Mouse (Mus musculus): ENCODE measurements around the gene Kiss1r. TPM values are rescaled to one million over a fixed set of nuclear protein-coding genes. Genes with fewer than 3 reads are reported as not detected.
"Not testable (repeated sequence)": the region's sequence is repeated elsewhere in the genome, so short reads cannot be mapped to it uniquely, and the experiment has no call there.

Kiss1r gene
- polyA plus RNA-seq, 1 experiment from 2014 or later = 3.7 TPM

DNA sequence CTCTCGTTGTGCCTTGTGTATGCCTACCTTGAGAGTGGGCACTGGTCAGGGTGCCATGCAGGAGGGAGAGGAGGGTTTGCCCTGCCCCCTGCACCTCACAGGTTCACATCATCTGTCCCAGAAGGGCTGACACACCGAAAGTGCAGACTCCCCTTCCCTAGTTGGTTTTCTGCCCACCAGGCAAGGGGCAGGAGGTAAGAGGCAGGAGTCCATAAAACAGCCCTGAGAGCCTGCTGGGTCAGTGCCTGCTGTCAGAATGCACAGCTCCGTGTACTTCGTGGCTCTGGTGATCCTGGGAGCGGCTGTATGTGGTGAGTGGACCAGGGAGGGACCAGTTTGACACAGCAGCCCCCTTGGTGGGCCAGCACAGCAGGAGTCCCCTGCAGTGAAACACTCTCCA lies 26.1 kb upstream of the Kiss1r start, which contains the start of gene Cfd:
Cfd (plus strand) TSS at position 184 of the 400 bp plus-strand sequence.
- Histone ChIP-seq H3K27me3 (replicated peaks; ENCODE audit: control insufficient read depth, insufficient read depth, low read length) (no peaks in the 10 kb centered on the region), H3K36me3 (ENCODE audit: control insufficient read depth, insufficient read depth, low read length) (peaks cover 8% of the 10 kb centered on the region), H3K4me3 (ENCODE audit: low read length) (no peak within 1 kb of the TSS), H3K9me3 (ENCODE audit: control insufficient read depth, low read length) (no peaks in the 10 kb centered on the region), H3K4me2 (ENCODE audit: low read length) (no peak within 1 kb of the TSS), H3K27ac (ENCODE audit: low read depth, low read length) (no peak within 1 kb of the TSS), H3K9ac (ENCODE audit: low read depth, low read length) (no peak within 1 kb of the TSS), H3K4me1 (ENCODE audit: control insufficient read depth, insufficient read depth, low read depth, low read length) (no peaks in the 10 kb centered on the region)
- WGBS = 47% methylated on average over 5 of the region's 5 CpGs
- no peak for ATAC-seq

DNA sequence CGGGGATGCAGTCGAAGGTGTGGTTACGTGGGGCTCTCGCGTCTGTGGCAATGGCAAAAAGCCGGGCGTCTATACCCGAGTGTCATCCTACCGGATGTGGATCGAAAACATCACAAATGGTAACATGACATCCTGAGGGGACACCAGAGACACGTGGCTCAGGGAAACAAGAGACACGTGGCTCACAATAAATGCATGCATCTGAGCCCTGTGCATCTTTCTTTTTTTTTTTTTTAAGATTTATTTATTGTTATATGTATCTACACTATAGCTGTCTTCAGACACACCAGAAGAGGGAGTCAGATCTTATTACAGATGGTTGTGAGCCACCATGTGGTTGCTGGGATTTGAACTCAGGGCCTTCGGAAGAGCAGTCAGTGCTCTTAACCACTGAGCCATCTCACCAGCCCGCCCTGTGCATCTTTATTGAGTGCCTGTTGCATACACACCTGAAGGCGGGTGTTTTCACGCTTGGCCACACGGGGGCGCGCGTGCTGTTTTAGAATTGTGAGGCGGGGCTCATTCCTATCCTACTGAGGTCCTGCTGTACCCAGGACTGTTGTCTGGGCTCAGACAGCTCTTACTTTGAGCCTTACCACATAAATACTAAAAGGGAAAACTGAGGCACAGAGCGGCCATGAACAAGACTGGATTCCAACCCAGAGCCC lies 24.2 kb upstream of the Kiss1r start:
- H3K4me1 ChIP-seq (ENCODE audit: control insufficient read depth, insufficient read depth, low read depth, low read length); H3K27ac ChIP-seq (ENCODE audit: low read depth, low read length); H3K4me2 ChIP-seq (ENCODE audit: low read length); H3K9me3 ChIP-seq (ENCODE audit: control insufficient read depth, low read length); H3K27me3 ChIP-seq (replicated peaks; ENCODE audit: control insufficient read depth, insufficient read depth, low read length); H3K4me3 ChIP-seq (ENCODE audit: low read length); H3K9ac ChIP-seq (ENCODE audit: low read depth, low read length): not testable (repeated sequence)
- ATAC-seq = peak; percentile 63
- WGBS = 41% methylated on average over 22 of the region's 22 CpGs
- H3K36me3 ChIP-seq (ENCODE audit: control insufficient read depth, insufficient read depth, low read length) = peaks cover 18% of the 10 kb centered on the region

DNA sequence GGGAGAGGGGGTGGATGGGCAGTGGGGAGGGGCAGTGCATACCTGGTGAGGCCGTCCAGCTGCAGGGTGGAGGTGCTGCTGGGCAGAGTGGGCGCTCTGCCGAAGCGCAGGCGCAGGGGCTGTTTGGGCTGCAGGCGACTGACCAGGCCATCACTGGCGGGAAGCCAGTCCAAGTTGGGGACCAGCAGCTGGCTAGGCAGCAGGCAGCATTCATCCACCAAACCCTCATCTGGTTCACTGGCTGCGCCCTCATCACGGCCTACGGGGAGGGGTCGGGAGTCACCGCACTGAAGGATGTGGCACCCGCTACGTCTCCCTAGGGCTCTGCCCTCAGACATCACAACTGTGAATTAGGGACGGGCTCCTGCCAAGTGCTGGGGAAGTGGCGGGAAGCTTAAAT lies 20.5 kb upstream of the Kiss1r start:
- Histone ChIP-seq H3K27ac (ENCODE audit: low read depth, low read length) (no peak overlapping the region), H3K4me2 (ENCODE audit: low read length) (no peak overlapping the region), H3K9me3 (ENCODE audit: control insufficient read depth, low read length) (no peaks in the 10 kb centered on the region), H3K36me3 (ENCODE audit: control insufficient read depth, insufficient read depth, low read length) (peaks cover 25% of the 10 kb centered on the region), H3K9ac (ENCODE audit: low read depth, low read length) (no peak overlapping the region), H3K4me3 (ENCODE audit: low read length) (no peak overlapping the region), H3K27me3 (replicated peaks; ENCODE audit: control insufficient read depth, insufficient read depth, low read length) (no peaks in the 10 kb centered on the region; the same call in 1 of the 2 replicates), H3K4me1 (ENCODE audit: control insufficient read depth, insufficient read depth, low read depth, low read length) (peaks cover 8% of the 10 kb centered on the region)
- no peak for ATAC-seq
- WGBS = 87% methylated on average over 16 of the region's 16 CpGs

DNA sequence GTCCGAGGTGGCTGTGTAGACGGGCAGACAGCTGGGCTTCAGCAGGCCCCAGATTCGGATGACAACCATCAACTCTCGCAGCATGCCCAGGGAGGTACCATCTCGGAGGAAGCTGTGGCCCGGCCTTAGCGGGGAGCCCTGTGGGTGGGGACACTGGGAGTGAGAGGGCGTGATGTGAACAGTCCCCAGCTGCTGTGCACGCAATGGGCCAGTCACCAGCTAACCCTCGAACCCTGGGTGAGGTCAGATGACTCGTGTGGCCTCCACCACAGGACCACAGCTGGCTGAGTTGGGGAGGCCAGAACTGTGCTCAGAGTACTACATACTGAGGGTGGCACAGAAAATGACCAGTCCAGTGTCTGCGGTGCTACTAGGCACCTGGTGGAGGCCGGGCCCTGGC lies 20.0 kb upstream of the Kiss1r start:
- WGBS = 87% methylated on average over 13 of the region's 13 CpGs
- ATAC-seq = no peak
- Histone ChIP-seq H3K27ac (ENCODE audit: low read depth, low read length) (no peak overlapping the region), H3K9ac (ENCODE audit: low read depth, low read length) (no peak overlapping the region), H3K4me2 (ENCODE audit: low read length) (no peak overlapping the region), H3K36me3 (ENCODE audit: control insufficient read depth, insufficient read depth, low read length) (peaks cover 25% of the 10 kb centered on the region), H3K9me3 (ENCODE audit: control insufficient read depth, low read length) (no peaks in the 10 kb centered on the region), H3K4me1 (ENCODE audit: control insufficient read depth, insufficient read depth, low read depth, low read length) (peaks cover 10% of the 10 kb centered on the region), H3K27me3 (replicated peaks; ENCODE audit: control insufficient read depth, insufficient read depth, low read length) (no peaks in the 10 kb centered on the region; the same call in 1 of the 2 replicates), H3K4me3 (ENCODE audit: low read length) (no peak overlapping the region)

DNA sequence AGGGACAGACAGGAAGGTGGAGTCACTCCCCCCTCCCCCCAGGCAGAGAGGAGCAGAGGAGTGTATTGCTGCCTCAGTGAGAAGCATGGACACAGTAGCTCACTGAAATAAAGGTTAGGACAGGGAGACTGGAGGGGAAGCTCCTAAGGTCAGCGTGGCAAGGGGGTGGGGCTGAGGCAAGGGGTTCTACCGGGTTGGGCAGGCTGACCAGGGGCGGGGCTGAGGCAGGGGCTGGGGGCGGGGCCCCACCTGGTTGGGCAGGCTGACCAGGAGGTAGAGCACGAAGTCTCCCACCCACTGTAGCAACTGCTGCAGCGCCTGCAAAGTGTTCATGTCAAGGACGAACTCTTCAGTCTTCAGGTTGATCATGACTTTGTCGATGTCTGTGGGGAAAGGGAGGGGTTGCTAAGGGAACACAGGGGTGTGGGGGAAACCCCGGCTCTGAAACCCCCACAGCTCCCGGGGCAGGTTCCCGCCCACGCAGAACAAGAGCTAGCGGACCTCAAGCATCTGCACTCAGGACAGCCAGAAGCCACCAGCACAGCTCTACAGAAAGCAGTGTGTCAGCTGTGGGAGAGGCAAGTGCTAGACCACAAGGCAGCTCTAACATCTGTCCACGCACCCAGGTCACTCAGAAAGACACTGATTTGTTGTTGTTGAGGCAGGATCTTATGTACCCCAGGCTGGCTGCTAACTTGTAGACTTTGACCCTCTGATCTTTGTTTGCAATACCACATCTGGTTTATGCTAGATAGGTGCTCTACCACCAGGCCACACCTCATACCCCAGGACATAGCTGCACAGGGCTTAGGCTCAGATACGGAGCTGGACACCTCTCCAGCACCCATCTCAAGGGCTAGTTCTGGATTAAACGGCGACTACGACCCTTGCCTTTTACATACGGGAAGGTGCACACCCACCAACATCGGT lies 19.2 kb upstream of the Kiss1r start:
- ATAC-seq = no peak
- WGBS = 57% methylated on average over 20 of the region's 20 CpGs
- Histone ChIP-seq H3K4me1 (ENCODE audit: control insufficient read depth, insufficient read depth, low read depth, low read length) (peaks cover 10% of the 10 kb centered on the region), H3K4me2 (ENCODE audit: low read length) (no peak overlapping the region), H3K27ac (ENCODE audit: low read depth, low read length) (no peak overlapping the region), H3K9ac (ENCODE audit: low read depth, low read length) (no peak overlapping the region), H3K4me3 (ENCODE audit: low read length) (no peak overlapping the region), H3K9me3 (ENCODE audit: control insufficient read depth, low read length) (no peaks in the 10 kb centered on the region), H3K36me3 (ENCODE audit: control insufficient read depth, insufficient read depth, low read length) (peaks cover 25% of the 10 kb centered on the region), H3K27me3 (replicated peaks; ENCODE audit: control insufficient read depth, insufficient read depth, low read length) (no peaks in the 10 kb centered on the region; the same call in 1 of the 2 replicates)

DNA sequence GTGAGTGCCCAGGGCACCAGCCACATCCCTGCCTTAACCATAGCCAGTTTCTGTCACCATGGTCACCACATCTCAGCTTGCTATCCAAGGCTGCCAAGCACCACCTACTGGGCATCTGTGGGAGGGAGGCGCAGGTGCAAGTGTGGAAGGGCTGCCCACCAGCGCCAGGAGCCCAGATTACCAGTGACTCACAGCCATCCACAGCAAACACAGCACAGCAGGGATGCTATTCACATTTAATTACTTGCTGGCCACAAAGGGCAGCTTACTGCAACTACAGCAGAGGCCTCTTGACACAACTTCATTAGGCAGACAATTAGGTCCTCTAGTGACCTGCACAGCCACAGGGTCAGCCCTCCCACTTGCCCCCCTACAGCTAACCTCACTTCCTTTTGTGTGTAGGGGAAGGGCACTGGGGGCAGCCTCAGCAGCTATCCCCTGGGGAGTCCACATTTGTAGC lies 15.8 kb upstream of the Kiss1r start:
- H3K4me3 ChIP-seq (ENCODE audit: low read length) = no peak overlapping the region
- WGBS = 10% methylated on average over 2 of the region's 2 CpGs
- peaks cover 10% of the 10 kb centered on the region for H3K4me1 ChIP-seq (ENCODE audit: control insufficient read depth, insufficient read depth, low read depth, low read length)
- H3K27me3 ChIP-seq (replicated peaks; ENCODE audit: control insufficient read depth, insufficient read depth, low read length) = no peaks in the 10 kb centered on the region; the same call in 1 of the 2 replicates
- peak; percentile 51; the same call in 1 of the 2 replicates for ATAC-seq
- H3K27ac ChIP-seq (ENCODE audit: low read depth, low read length) = no peak overlapping the region
- no peak overlapping the region for H3K4me2 ChIP-seq (ENCODE audit: low read length)
- H3K36me3 ChIP-seq (ENCODE audit: control insufficient read depth, insufficient read depth, low read length) = peaks cover 27% of the 10 kb centered on the region
- H3K9ac ChIP-seq (ENCODE audit: low read depth, low read length) = peak overlapping the region; percentile 43; the same call in 1 of the 2 replicates
- H3K9me3 ChIP-seq (ENCODE audit: control insufficient read depth, low read length) = no peaks in the 10 kb centered on the region

DNA sequence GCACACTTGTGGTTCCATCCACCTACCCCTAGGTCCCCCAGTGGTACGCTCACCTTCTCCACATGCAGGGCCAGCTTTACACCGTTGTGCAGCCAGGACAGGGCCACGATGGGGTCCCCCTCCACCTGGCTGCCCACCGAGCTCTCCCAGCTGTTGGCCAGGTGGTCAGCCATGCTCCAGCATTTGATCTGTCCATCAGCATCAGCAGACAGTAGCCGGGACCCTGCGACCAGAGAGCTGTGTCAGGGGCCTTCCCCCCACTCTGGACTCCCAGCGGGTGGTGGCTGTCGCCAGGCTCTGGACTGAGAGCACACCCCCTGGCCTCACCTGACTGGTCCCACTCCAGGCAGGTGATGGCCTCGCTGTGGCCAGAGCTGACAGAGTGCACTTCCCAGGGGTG lies 10.1 kb upstream of the Kiss1r start:
- no peaks in the 10 kb centered on the region for H3K27me3 ChIP-seq (replicated peaks; ENCODE audit: control insufficient read depth, insufficient read depth, low read length)
- H3K9ac ChIP-seq (ENCODE audit: low read depth, low read length) = no peak overlapping the region
- H3K36me3 ChIP-seq (ENCODE audit: control insufficient read depth, insufficient read depth, low read length) = peaks cover 21% of the 10 kb centered on the region
- no peaks in the 10 kb centered on the region for H3K9me3 ChIP-seq (ENCODE audit: control insufficient read depth, low read length)
- no peak overlapping the region for H3K4me2 ChIP-seq (ENCODE audit: low read length)
- H3K27ac ChIP-seq (ENCODE audit: low read depth, low read length) = no peak overlapping the region
- H3K4me3 ChIP-seq (ENCODE audit: low read length) = no peak overlapping the region
- H3K4me1 ChIP-seq (ENCODE audit: control insufficient read depth, insufficient read depth, low read depth, low read length) = peaks cover 6% of the 10 kb centered on the region
- 89% methylated on average over 8 of the region's 9 CpGs for WGBS
- no peak for ATAC-seq

DNA sequence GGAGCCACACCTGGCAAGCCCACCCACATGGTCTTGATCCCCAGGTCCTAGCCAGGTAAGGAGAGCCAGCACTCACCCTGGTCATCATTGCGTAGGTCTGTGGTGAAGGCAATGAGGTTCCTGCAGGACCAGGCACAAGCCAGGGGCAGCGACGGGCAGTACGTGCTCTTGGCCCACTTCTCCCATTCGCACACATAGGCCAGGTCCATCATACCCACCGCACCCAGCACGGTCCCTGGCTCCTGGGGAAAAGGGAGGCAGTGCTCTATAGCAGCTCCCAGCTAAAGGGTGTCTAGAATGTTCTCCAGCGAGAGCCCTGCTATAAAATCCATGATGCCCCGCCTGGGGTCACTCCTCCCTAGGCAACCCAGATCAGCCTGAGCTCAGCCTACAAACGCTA lies 9.4 kb upstream of the Kiss1r start:
- Histone ChIP-seq H3K27me3 (replicated peaks; ENCODE audit: control insufficient read depth, insufficient read depth, low read length) (no peaks in the 10 kb centered on the region), H3K4me1 (ENCODE audit: control insufficient read depth, insufficient read depth, low read depth, low read length) (peaks cover 6% of the 10 kb centered on the region), H3K4me2 (ENCODE audit: low read length) (no peak overlapping the region), H3K36me3 (ENCODE audit: control insufficient read depth, insufficient read depth, low read length) (peaks cover 23% of the 10 kb centered on the region), H3K27ac (ENCODE audit: low read depth, low read length) (no peak overlapping the region), H3K4me3 (ENCODE audit: low read length) (no peak overlapping the region), H3K9me3 (ENCODE audit: control insufficient read depth, low read length) (no peaks in the 10 kb centered on the region), H3K9ac (ENCODE audit: low read depth, low read length) (no peak overlapping the region)
- WGBS = 94% methylated on average over 10 of the region's 10 CpGs
- no peak for ATAC-seq
